Mouse (Mus musculus) lung, postnatal 14 days (tissue): ENCODE data around the gene F9.
A peak's percentile ranks its signal among the peaks of the same experiment; 100 is the strongest.
"Not testable (repeated sequence)": the region's sequence is repeated elsewhere in the genome, so short reads cannot be mapped to it uniquely, and the experiment has no call there.

Experiments
- DNase-seq: peaks from one replicate; pipeline ENCODE4 v3.0.0; 2021

F9 gene

GRCm38 (mm10) chrX:59999221-60000083 is at the start of gene F9:
Gene F9, plus strand, starts transcription at chrX:59999464.
- no peak for DNase-seq

- DNase-seq: not testable (repeated sequence)
These were observed 29.5 kb upstream of the F9 start for GRCm38 (mm10) chrX:59969767-59970166.

- no peak for DNase-seq
These were observed 800 bp downstream of the F9 start for GRCm38 (mm10) chrX:60000084-60000443.

DNA sequence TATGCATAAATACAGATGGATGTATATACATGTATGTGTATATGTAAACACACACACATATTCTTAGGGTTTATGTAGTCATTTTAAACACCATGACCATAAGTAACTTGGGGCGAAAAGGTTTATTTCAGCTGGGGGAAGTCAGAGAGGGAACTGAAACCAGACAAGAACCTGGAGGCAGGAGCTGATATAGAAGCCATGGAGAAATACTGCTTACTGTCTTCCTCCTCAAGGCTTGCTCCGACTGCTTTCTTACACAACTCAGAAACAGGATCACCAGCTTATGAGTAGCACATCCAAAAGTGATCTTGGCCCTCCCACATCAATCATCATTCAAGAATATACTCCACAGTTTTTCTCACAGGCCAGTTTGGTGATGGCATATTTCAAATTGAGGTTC is 2.2 kb downstream of the F9 start:
- no peak for DNase-seq

- peak; percentile 37 for DNase-seq
These were observed 13.9 kb downstream of the F9 start for GRCm38 (mm10) chrX:60013084-60013676.

DNA sequence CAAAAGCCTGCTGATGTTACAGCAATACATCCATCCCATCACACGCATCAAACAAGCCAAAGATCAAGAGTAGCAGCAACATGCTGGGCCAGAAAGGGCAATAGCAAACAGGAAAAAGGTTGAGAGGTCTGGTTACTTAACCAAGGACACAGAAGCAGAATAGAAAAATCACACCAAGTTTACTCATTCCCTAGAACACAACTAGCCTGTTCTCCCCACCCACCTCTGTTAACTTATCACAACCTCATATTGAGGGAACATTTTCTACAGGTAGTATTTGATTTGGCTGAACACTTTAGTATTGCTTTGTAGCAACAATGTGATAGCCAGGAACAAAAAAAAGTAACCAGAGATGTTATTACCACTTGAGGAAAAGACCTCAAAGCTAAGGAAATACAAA is 15.3 kb downstream of the F9 start:
- DNase-seq: no peak

GRCm38 (mm10) chrX:60021007-60021406 is 21.7 kb downstream of the F9 start:
- no peak for DNase-seq

- no peak for DNase-seq
These were observed 22.3 kb downstream of the F9 start for GRCm38 (mm10) chrX:60021595-60021994.

DNA sequence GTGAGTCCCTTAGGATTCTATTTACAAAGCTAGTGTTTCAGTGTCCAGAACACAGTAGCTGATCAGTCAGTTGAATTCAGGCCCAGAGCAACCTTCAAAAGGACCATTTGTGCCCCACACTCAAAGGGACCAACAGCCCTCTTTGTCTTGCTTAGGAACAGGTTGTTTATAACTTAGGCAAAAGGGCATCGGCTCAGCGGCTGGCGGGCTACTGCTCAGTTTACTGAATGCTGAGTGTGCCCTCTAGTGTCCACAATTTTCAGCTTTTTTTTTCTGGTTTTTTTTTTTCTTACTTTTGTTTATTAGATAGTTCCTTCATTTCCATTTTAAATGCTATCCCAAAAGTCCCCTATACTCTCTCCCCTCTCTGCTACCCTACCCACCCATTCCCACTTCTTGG is 27.4 kb downstream of the F9 start:
- DNase-seq: peak; percentile 1

- DNase-seq: no peak
These were observed 55.5 kb downstream of the F9 start for GRCm38 (mm10) chrX:60054745-60055144.

DNA sequence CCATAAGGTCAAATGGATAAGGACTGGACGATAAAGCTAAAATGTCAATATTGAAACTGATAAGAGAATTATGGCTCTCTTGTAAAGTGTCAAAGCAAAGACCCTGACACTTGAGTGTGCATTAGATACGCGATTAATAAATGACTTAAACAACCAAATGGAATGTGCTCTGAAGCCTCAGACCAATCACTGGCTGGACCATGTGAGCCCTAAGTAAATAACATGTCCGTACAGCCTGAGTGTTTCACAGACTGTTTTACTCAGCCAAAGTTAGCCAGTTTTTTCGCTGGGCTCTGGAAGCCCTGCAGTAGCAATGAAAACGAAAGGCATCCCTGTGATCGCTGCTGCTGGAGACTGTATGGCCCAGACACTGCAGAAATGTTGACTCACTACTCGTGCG is 55.9 kb downstream of the F9 start:
- no peak for DNase-seq

- no peak for DNase-seq
These were observed 76.1 kb downstream of the F9 start for GRCm38 (mm10) chrX:60075359-60075758.
